Mouse (Mus musculus) midbrain, embryonic 14.5 days (tissue): ENCODE results near the gene Acr. TPM values are rescaled to one million over a fixed set of nuclear protein-coding genes. Genes with fewer than 3 reads are reported as not detected.
A peak's percentile ranks its signal among the peaks of the same experiment; 100 is the strongest.

Experiments
- ATAC-seq: fragments of 200-750 bp; cut with Nextera tagmentation; 2 replicates; pipeline ENCODE4 v1.8.0; 2017; ENCODE audit warnings: moderate number of reproducible peaks, moderate library complexity; ENCODE audit not compliant: low FRiP score, low TSS enrichment
- DNase-seq: peaks from one replicate; pipeline ENCODE4 v3.0.0-alpha.2; 2015
- H3K27ac ChIP-seq: fragments of 300-500 bp; sonication (generic); replicated peaks from 2 replicates; pipeline ENCODE4 v1.5.1; 2014; ENCODE audit warnings: mild to moderate bottlenecking, low read depth, low read length, moderate library complexity
- H3K27me3 ChIP-seq: fragments of 300-500 bp; sonication (generic); 2 replicates; pipeline ENCODE4 v1.6.1; 2014; ENCODE audit warnings: low read length, control low read depth, mixed read lengths; ENCODE audit not compliant: control insufficient read depth, insufficient read depth
- H3K36me3 ChIP-seq: fragments of 300-500 bp; sonication (generic); 2 replicates; pipeline ENCODE4 v1.6.1; 2014; ENCODE audit warnings: low read length, control low read depth; ENCODE audit not compliant: control insufficient read depth, insufficient read depth
- H3K4me1 ChIP-seq: fragments of 300-500 bp; sonication (generic); 2 replicates; pipeline ENCODE4 v1.6.1; 2014; ENCODE audit warnings: mild to moderate bottlenecking, antibody characterized with exemption, low read length, control low read depth; ENCODE audit not compliant: control insufficient read depth, insufficient read depth
- H3K4me2 ChIP-seq: fragments of 300-500 bp; sonication (generic); 2 replicates; pipeline ENCODE4 v1.6.1; 2014; ENCODE audit warnings: mild to moderate bottlenecking, low read length, moderate library complexity
- H3K4me3 ChIP-seq: fragments of 300-500 bp; sonication (generic); replicated peaks from 2 replicates; pipeline ENCODE4 v1.5.1; 2014; ENCODE audit warnings: low read depth, low read length
- H3K9ac ChIP-seq: fragments of 300-500 bp; sonication (generic); replicated peaks from 2 replicates; pipeline ENCODE4 v1.6.1; 2014; ENCODE audit warnings: mild to moderate bottlenecking, low read length, moderate library complexity
- H3K9me3 ChIP-seq: fragments of 300-500 bp; sonication (generic); 2 replicates; pipeline ENCODE4 v1.6.1; 2016; ENCODE audit warnings: low read length, control low read depth, mixed read lengths; ENCODE audit not compliant: control insufficient read depth
- WGBS: fragments of 180-500 bp; shearing (Covaris S2); extraction: QIAGEN DNeasy Blood & Tissue Kit; methylation state at CpG from one replicate; pipeline ENCODE4 v1.1.7; 2014; 5-methylcytosine and 5-hydroxymethylcytosine counted together
- polyA plus RNA-seq: library from polyadenylated mRNA; unstranded; fragments of >200 nt; fragmentation: Nextera tagmentation; extraction: Ambion mirVana; gene quantifications from 2 replicates; pipeline ENCODE4 v1.2.1, GENCODE M21; 2014

The Acr gene
- polyA plus RNA-seq, 1 experiment from 2014 or later: 2.1 TPM

DNA sequence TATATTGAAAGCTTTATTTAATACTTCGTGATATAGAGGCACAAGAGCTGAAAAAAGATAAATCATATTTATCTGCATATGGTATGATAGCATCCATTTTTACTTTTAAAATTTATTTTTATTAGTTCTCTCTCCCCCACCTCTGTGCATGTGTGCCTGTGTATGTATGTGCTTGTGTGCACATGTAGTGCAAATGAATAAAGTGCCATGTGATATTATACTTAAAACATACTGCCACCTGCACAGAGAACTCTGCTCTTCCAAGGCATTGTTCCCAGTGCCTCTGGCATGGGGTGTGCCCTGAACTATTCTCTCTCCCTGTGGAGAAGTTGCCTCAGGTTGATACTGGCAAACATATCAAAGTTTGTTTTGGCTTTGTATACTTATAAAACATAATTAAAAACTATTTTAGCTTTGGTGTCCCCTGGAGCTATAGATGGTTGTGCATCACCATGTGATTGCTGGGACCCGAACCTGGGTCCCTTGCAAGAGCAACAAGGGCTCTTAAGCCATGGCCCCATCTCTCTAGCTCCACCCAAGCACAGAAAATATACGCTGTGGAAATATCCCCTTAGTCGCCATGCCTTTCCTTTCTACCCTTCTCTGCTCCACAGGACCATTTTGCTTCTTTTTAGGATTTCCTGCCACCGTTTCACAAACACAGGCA lies 55.0 kb downstream of the Acr start:
- no peak overlapping the region for H3K27ac ChIP-seq
- WGBS: 72% methylated on average over 5 of the region's 5 CpGs
- H3K9ac ChIP-seq: no peak overlapping the region
- no peaks in the 10 kb centered on the region for H3K9me3 ChIP-seq
- ATAC-seq (no peak), DNase-seq (no peak)
- no peaks in the 10 kb centered on the region for H3K4me1 ChIP-seq
- no peak overlapping the region for H3K4me2 ChIP-seq
- H3K4me3 ChIP-seq: no peak overlapping the region
- no peaks in the 10 kb centered on the region for H3K36me3 ChIP-seq
- no peaks in the 10 kb centered on the region for H3K27me3 ChIP-seq

DNA sequence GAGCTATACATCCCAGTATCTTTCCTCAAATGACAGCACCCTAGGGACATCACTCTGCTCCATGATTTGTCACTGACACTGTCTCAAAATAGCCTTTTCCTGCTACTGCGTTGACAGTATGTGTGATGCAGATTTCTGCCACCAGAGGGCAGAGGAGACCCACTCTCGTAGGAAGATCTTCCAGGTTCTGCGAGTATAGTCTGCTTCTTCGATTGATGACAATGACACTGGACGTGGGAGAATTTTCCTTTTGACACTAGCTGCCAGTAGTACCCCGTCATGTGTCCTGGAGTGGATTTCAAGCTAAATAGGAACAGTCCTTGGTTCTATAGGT lies 55.5 kb downstream of the Acr start:
- H3K4me3 ChIP-seq: no peak overlapping the region
- H3K27me3 ChIP-seq: no peaks in the 10 kb centered on the region
- no peaks in the 10 kb centered on the region for H3K9me3 ChIP-seq
- ATAC-seq: peak; percentile 55; the same call in 1 of the 2 replicates
- WGBS: 4% methylated on average over 6 of the region's 6 CpGs
- H3K4me1 ChIP-seq: no peaks in the 10 kb centered on the region
- H3K36me3 ChIP-seq: no peaks in the 10 kb centered on the region
- no peak overlapping the region for H3K9ac ChIP-seq
- no peak overlapping the region for H3K27ac ChIP-seq
- DNase-seq: peak; percentile 94
- no peak overlapping the region for H3K4me2 ChIP-seq

Other genes starting within 250 kb of the Acr start
- gene Adm2, start 245.6 kb upstream of the Acr start, polyA plus RNA-seq: not detected in 2 replicates
- not detected in 2 replicates for gene Miox, start 233.9 kb upstream of the Acr start, polyA plus RNA-seq
- 18.3 and 23.9 TPM in 2 replicates for gene Lmf2, start 212.7 kb upstream of the Acr start, polyA plus RNA-seq
- gene Ncaph2, start 212.6 kb upstream of the Acr start, polyA plus RNA-seq: 106 and 111 TPM in 2 replicates
- gene Sco2, start 194.5 kb upstream of the Acr start, polyA plus RNA-seq: 12.2 and 20.7 TPM in 2 replicates
- 2.7 and 3.0 TPM in 2 replicates for gene Tymp, start 191.3 kb upstream of the Acr start, polyA plus RNA-seq
- gene Odf3b, start 189.0 kb upstream of the Acr start, polyA plus RNA-seq: 0.74 and 0.82 TPM in 2 replicates
- gene Klhdc7b, start 183.4 kb upstream of the Acr start, polyA plus RNA-seq: 0.08 TPM in 1 of 2 replicates, not detected in the other
- gene Syce3, start 157.8 kb upstream of the Acr start, polyA plus RNA-seq: not detected in 2 replicates
- gene Cpt1b, start 142.5 kb upstream of the Acr start, polyA plus RNA-seq: 0.97 and 1.5 TPM in 2 replicates
- 3.5 and 4.6 TPM in 2 replicates for gene C730034F03Rik, start 138.7 kb upstream of the Acr start, polyA plus RNA-seq
- not detected in 2 replicates for gene Gm44502, start 138.6 kb upstream of the Acr start, polyA plus RNA-seq
- gene Chkb, start 138.4 kb upstream of the Acr start, polyA plus RNA-seq: 76.3 and 84.0 TPM in 2 replicates
- gene Mapk8ip2, start 114.4 kb upstream of the Acr start, polyA plus RNA-seq: 57.6 and 61.6 TPM in 2 replicates
- gene Arsa, start 90.9 kb upstream of the Acr start, polyA plus RNA-seq: 16.0 and 21.7 TPM in 2 replicates
- gene Shank3, start 68.7 kb upstream of the Acr start, polyA plus RNA-seq: 9.9 and 11.5 TPM in 2 replicates
- 82.6 and 88.4 TPM in 2 replicates for gene Rabl2, start 23.6 kb downstream of the Acr start, polyA plus RNA-seq